In the genomic region with DNA sequence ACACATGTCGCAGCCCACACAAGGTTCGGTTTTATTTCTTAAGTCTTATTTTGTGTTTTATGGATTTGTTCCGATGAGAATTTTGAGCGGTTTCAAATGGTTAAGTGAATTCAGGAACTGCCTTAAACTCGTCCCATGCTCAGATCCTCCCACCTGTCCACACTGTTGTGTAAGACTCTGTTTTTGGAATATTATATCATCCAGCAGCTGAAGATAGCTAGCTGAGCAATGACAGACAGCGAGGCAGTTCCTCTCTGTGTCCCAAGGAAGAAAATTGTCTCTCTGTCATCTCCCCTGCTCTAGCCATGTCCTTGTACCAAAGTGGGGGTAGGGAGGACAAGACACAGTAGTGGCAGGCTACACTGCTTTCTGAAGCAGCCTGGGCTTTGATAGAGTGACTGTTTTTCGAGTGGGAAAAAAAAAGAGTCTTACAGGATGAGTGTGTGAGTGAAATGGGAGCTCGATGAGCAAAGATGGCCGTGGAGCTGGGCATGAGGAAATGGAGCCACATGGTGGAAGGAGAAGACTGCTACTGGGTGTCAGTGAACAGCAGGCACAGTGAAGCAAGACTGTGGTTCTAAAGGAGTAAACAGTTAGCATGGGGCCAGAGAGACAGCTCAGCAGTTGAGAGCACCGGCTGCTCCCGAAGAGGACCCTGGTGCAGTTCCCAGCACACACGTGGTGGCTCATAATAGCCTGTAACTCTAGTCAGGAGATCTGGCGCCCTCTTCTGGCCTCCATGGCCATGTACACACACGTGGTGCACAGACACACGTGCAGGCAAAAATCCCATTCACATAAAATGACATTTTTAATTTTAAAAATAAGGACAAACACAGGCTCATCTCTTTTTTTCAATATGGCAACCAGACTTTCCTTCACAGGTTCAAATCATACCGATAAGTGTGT, we compare ENCODE assay signal across 11 mouse cellular contexts. TPM values are rescaled to one million over a fixed set of nuclear protein-coding genes. Genes with fewer than 3 reads are reported as not detected.
DNase-seq lines count a peak whose midpoint lies in the region; ATAC-seq and TF ChIP-seq lines count a peak whose summit lies in the region.
"Had no signal": no experiment of that assay in that cellular context is flagged by ENCODE, and none has a peak within 500 bp of the region (broad histone marks: within the 10 kb centered on the region; RNA-seq: fewer than 3 reads in every experiment).

No protein-coding gene starts in this region.

- no peaks in the 10 kb centered on the region for H3K27me3 ChIP-seq in kidney, postnatal 0 days (ENCODE audit: insufficient read depth, low read length)
- no peaks in the 10 kb centered on the region for H3K27me3 ChIP-seq in kidney, embryonic 16.5 days (ENCODE audit: insufficient read depth, low read length)
- no peaks in the 10 kb centered on the region for H3K27me3 ChIP-seq in E14TG2a.4 (ENCODE audit: insufficient read depth, low read length)
- H3K27me3 ChIP-seq: embryonic facial prominence, embryonic 15.5 days had no signal

- no peaks in the 10 kb centered on the region for H3K4me1 ChIP-seq in kidney, postnatal 0 days (replicated peaks; ENCODE audit: insufficient read depth, low read length)
- H3K4me1 ChIP-seq in kidney, embryonic 16.5 days (ENCODE audit: insufficient read depth, low read length) = no peaks in the 10 kb centered on the region
- peaks cover 21% of the 10 kb centered on the region for H3K4me1 ChIP-seq in E14TG2a.4 (replicated peaks; ENCODE audit: low read depth, low read length)
- H3K4me1 ChIP-seq: embryonic facial prominence, embryonic 15.5 days had no signal

- intact Hi-C loops in left cerebral cortex, postnatal 36 days (cut with DNase I) = no loop called here

- WGBS in kidney, postnatal 0 days = 91% methylated on average over 16 of the region's 16 CpGs
- WGBS in kidney, embryonic 16.5 days = 89% methylated on average over 16 of the region's 16 CpGs

- H3K9ac ChIP-seq in kidney, postnatal 0 days (ENCODE audit: low read depth, low read length) = no peak overlapping the region
- no peak overlapping the region for H3K9ac ChIP-seq in kidney, embryonic 16.5 days (replicated peaks; ENCODE audit: low read length)
- H3K9ac ChIP-seq: embryonic facial prominence, embryonic 15.5 days had no signal

- peak; percentile 7; the same call in 1 of the 2 replicates for TF ChIP-seq CTCF in kidney, postnatal 0 days (IDR thresholded peaks at IDR 0.05; ENCODE audit: low read depth)
- TF ChIP-seq CTCF in E14TG2a.4 (conservative IDR thresholded peaks at IDR 0.05; ENCODE audit: low read length) = peak; percentile 46

- peak; percentile 30 for DNase-seq in CD4-positive, CD25-positive, alpha-beta regulatory T cell, adult 2 months (ENCODE audit: low read depth, low spot score)
- DNase-seq in kidney, postnatal 0 days (ENCODE audit: low spot score) = no peak
- peak; percentile 34 to 58 for DNase-seq in left cerebral cortex, postnatal 36 days (ENCODE audit: low spot score in 2 of 2)
- no peak for DNase-seq in adrenal gland, adult 8-10 months
- no peak for DNase-seq in cerebellum, postnatal 14 days
- DNase-seq: gastrocnemius, postnatal 14 days had no signal

- H3K9me3 ChIP-seq in kidney, postnatal 0 days (replicated peaks; ENCODE audit: low read length) = no peaks in the 10 kb centered on the region; the same call in 1 of the 2 replicates
- H3K9me3 ChIP-seq in kidney, embryonic 16.5 days (ENCODE audit: low read length) = peaks cover 5% of the 10 kb centered on the region
- 0 out of 2 replicates have a peak, but pooled peaks cover 4% of the 10 kb centered on the region for H3K9me3 ChIP-seq in E14TG2a.4 (ENCODE audit: low read length)
- H3K9me3 ChIP-seq: embryonic facial prominence, embryonic 15.5 days had no signal

- H3K36me3 ChIP-seq in kidney, postnatal 0 days (ENCODE audit: insufficient read depth, low read length) = no peaks in the 10 kb centered on the region
- no peaks in the 10 kb centered on the region for H3K36me3 ChIP-seq in kidney, embryonic 16.5 days (ENCODE audit: insufficient read depth, low read length)
- H3K36me3 ChIP-seq in E14TG2a.4 (ENCODE audit: insufficient read depth, low read length) = no peaks in the 10 kb centered on the region
- H3K36me3 ChIP-seq: embryonic facial prominence, embryonic 15.5 days had no signal

- no peak for ATAC-seq in CD4-positive, CD25-positive, alpha-beta regulatory T cell, adult 4 months
- no peak for ATAC-seq in kidney, postnatal 0 days (replicated peaks; ENCODE audit: low FRiP score, low read depth)
- no peak for ATAC-seq in kidney, embryonic 16.5 days (ENCODE audit: low FRiP score, low TSS enrichment)
- ATAC-seq: hindbrain, embryonic 16.5 days had no signal

- no peak overlapping the region for H3K4me3 ChIP-seq in kidney, postnatal 0 days (replicated peaks; ENCODE audit: low read depth, low read length)
- H3K4me3 ChIP-seq in kidney, embryonic 16.5 days (ENCODE audit: low read length) = no peak overlapping the region
- no peak overlapping the region for H3K4me3 ChIP-seq in E14TG2a.4 (replicated peaks; ENCODE audit: low read length)
- H3K4me3 ChIP-seq: embryonic facial prominence, embryonic 15.5 days had no signal

- H3K27ac ChIP-seq in kidney, postnatal 0 days = no peak overlapping the region
- no peak overlapping the region for H3K27ac ChIP-seq in kidney, embryonic 16.5 days (ENCODE audit: low read length)
- H3K27ac ChIP-seq: embryonic facial prominence, embryonic 15.5 days had no signal

- no peak overlapping the region for H3K4me2 ChIP-seq in kidney, postnatal 0 days (ENCODE audit: low read length)
- H3K4me2 ChIP-seq in kidney, embryonic 16.5 days (replicated peaks; ENCODE audit: low read depth, low read length) = no peak overlapping the region
- H3K4me2 ChIP-seq: embryonic facial prominence, embryonic 15.5 days had no signal

RNA-seq across cellular contexts. Expression of a gene that starts 27.5 kb away (rescaled TPM):
- polyA plus RNA-seq in CD4-positive, CD25-positive, alpha-beta regulatory T cell, adult 4 months (2017; shearing (Covaris generic)) = 100 to 1,000 TPM; 125 to 142 TPM
- 16.1 and 19.8 TPM in 2 replicates for polyA plus RNA-seq in kidney, postnatal 0 days (2015; fragmentation: Nextera tagmentation; extraction: Ambion mirVana)
- 18.8 and 20.1 TPM in 2 replicates for polyA plus RNA-seq in kidney, embryonic 16.5 days (2015; fragmentation: Nextera tagmentation; extraction: Ambion mirVana)
- total RNA-seq in left cerebral cortex, postnatal 36 days (2021) = 10 to 100 TPM; 53.2 to 60.9 TPM
- 10 to 100 TPM; 36.8 to 59.1 (median 47.9) TPM for total RNA-seq in adrenal gland, adult 8-10 months (2022)

RNA-seq across cellular contexts. Expression of a gene that starts 31.5 kb away (rescaled TPM):
- 10 to 100 TPM; 10.7 to 13.2 TPM for polyA plus RNA-seq in CD4-positive, CD25-positive, alpha-beta regulatory T cell, adult 4 months (2017; shearing (Covaris generic))
- polyA plus RNA-seq in kidney, postnatal 0 days (2015; fragmentation: Nextera tagmentation; extraction: Ambion mirVana) = 69.3 and 69.5 TPM in 2 replicates
- polyA plus RNA-seq in kidney, embryonic 16.5 days (2015; fragmentation: Nextera tagmentation; extraction: Ambion mirVana) = 68.9 and 73.7 TPM in 2 replicates
- total RNA-seq in left cerebral cortex, postnatal 36 days (2021) = 100 to 1,000 TPM; 134 to 147 TPM
- total RNA-seq in adrenal gland, adult 8-10 months (2022) = 100 to 1,000 TPM; 108 to 130 (median 123) TPM

Comparison
In these comparisons a context has a peak if more than half of its experiments do, and no peak if none do; other contexts are left out.
1. DNase-seq: peak in CD4-positive, CD25-positive, alpha-beta regulatory T cell, adult 2 months (single experiment) and left cerebral cortex, postnatal 36 days (2 of 2); none in kidney, postnatal 0 days (single experiment), adrenal gland, adult 8-10 months (single experiment) and cerebellum, postnatal 14 days (0 of 2).